Mouse (Mus musculus): ENCODE results near the gene Ly6g6e. TPM values are rescaled to one million over a fixed set of nuclear protein-coding genes. Genes with fewer than 3 reads are reported as not detected.

The Ly6g6e gene
- polyA plus RNA-seq, 1 experiment from 2014 or later = 1.00 TPM

GRCm38 (mm10) chr17:35102299-35102698 lies 25.6 kb downstream of the Ly6g6e start:
- H3K4me3 ChIP-seq = peak overlapping the region; percentile 5; the same call in 1 of the 2 replicates
- H3K27me3 ChIP-seq (replicated peaks; ENCODE audit: low read depth, poor library complexity, severe bottlenecking) = no peaks in the 10 kb centered on the region
- H3K4me1 ChIP-seq = peaks cover 13% of the 10 kb centered on the region
- peaks cover 69% of the 10 kb centered on the region for H3K36me3 ChIP-seq (replicated peaks)
- no peak for DNase-seq (ENCODE audit: low spot score)
- WGBS = 76% methylated on average over 8 of the region's 8 CpGs
- no peaks in the 10 kb centered on the region for H3K9me3 ChIP-seq
- no peak overlapping the region for H3K27ac ChIP-seq (replicated peaks)

GRCm38 (mm10) chr17:35103221-35103690 lies 26.6 kb downstream of the Ly6g6e start:
- peaks cover 61% of the 10 kb centered on the region for H3K36me3 ChIP-seq (replicated peaks)
- H3K27me3 ChIP-seq (replicated peaks; ENCODE audit: low read depth, poor library complexity, severe bottlenecking) = no peaks in the 10 kb centered on the region
- H3K9me3 ChIP-seq = no peaks in the 10 kb centered on the region
- H3K27ac ChIP-seq (replicated peaks) = no peak overlapping the region
- WGBS = 74% methylated on average over 6 of the region's 6 CpGs
- DNase-seq (ENCODE audit: low spot score) = no peak
- H3K4me1 ChIP-seq = peaks cover 13% of the 10 kb centered on the region
- H3K4me3 ChIP-seq = no peak overlapping the region; the same call in 1 of the 2 replicates

GRCm38 (mm10) chr17:35104079-35104478 lies 27.4 kb downstream of the Ly6g6e start:
- Histone ChIP-seq H3K9me3 (no peaks in the 10 kb centered on the region), H3K27ac (replicated peaks) (no peak overlapping the region), H3K4me3 (no peak overlapping the region; the same call in 1 of the 2 replicates), H3K27me3 (replicated peaks; ENCODE audit: low read depth, poor library complexity, severe bottlenecking) (no peaks in the 10 kb centered on the region), H3K36me3 (replicated peaks) (peaks cover 52% of the 10 kb centered on the region), H3K4me1 (peaks cover 13% of the 10 kb centered on the region)
- DNase-seq (ENCODE audit: low spot score) = no peak
- 91% methylated on average over 7 of the region's 7 CpGs for WGBS

- no peaks in the 10 kb centered on the region for H3K9me3 ChIP-seq
- 87% methylated on average over 6 of the region's 6 CpGs for WGBS
- no peak for DNase-seq (ENCODE audit: low spot score)
- H3K36me3 ChIP-seq (replicated peaks) = peaks cover 46% of the 10 kb centered on the region
- H3K27me3 ChIP-seq (replicated peaks; ENCODE audit: low read depth, poor library complexity, severe bottlenecking) = no peaks in the 10 kb centered on the region
- H3K4me3 ChIP-seq = no peak overlapping the region
- H3K4me1 ChIP-seq = peaks cover 13% of the 10 kb centered on the region
- H3K27ac ChIP-seq (replicated peaks) = no peak overlapping the region
Measured at GRCm38 (mm10) chr17:35104754-35105153, 28.1 kb downstream of the Ly6g6e start.

GRCm38 (mm10) chr17:35105740-35106389 lies 29.2 kb downstream of the Ly6g6e start:
- Histone ChIP-seq H3K27me3 (replicated peaks; ENCODE audit: low read depth, poor library complexity, severe bottlenecking) (no peaks in the 10 kb centered on the region), H3K27ac (replicated peaks) (peak overlapping the region; percentile 74), H3K9me3 (no peaks in the 10 kb centered on the region), H3K36me3 (replicated peaks) (peaks cover 35% of the 10 kb centered on the region), H3K4me1 (peaks cover 13% of the 10 kb centered on the region), H3K4me3 (peak overlapping the region; percentile 43)
- DNase-seq (ENCODE audit: low spot score) = peak; percentile 49
- WGBS = 26% methylated on average over 13 of the region's 13 CpGs

GRCm38 (mm10) chr17:35106522-35106921 lies 29.8 kb downstream of the Ly6g6e start:
- H3K36me3 ChIP-seq (replicated peaks) = peaks cover 28% of the 10 kb centered on the region
- H3K4me1 ChIP-seq = peaks cover 13% of the 10 kb centered on the region
- H3K27ac ChIP-seq (replicated peaks) = peak overlapping the region; percentile 74
- 70% methylated on average over 3 of the region's 3 CpGs for whole genome bisulfite sequencing
- H3K4me3 ChIP-seq = no peak overlapping the region; the same call in 1 of the 2 replicates
- no peaks in the 10 kb centered on the region for H3K27me3 ChIP-seq (replicated peaks; ENCODE audit: low read depth, poor library complexity, severe bottlenecking)
- no peak for DNase-seq (ENCODE audit: low spot score)
- H3K9me3 ChIP-seq = no peaks in the 10 kb centered on the region

GRCm38 (mm10) chr17:35108097-35108496 lies 31.4 kb downstream of the Ly6g6e start, which contains the start of gene Ly6g5c:
Gene Ly6g5c (plus strand): TSS chr17:35108279.
- no peaks in the 10 kb centered on the region for H3K9me3 ChIP-seq
- peaks cover 13% of the 10 kb centered on the region for H3K4me1 ChIP-seq
- peaks cover 12% of the 10 kb centered on the region for H3K36me3 ChIP-seq (replicated peaks)
- no peak for DNase-seq (ENCODE audit: low spot score)
- no peak within 1 kb of the TSS for H3K4me3 ChIP-seq
- H3K27ac ChIP-seq (replicated peaks) = no peak within 1 kb of the TSS
- WGBS = 85% methylated on average over 6 of the region's 6 CpGs
- no peaks in the 10 kb centered on the region for H3K27me3 ChIP-seq (replicated peaks; ENCODE audit: low read depth, poor library complexity, severe bottlenecking)

- DNase-seq (ENCODE audit: low spot score) = no peak
- Histone ChIP-seq H3K27ac (replicated peaks) (no peak overlapping the region), H3K27me3 (replicated peaks; ENCODE audit: low read depth, poor library complexity, severe bottlenecking) (no peaks in the 10 kb centered on the region), H3K36me3 (replicated peaks) (peaks cover 29% of the 10 kb centered on the region), H3K4me1 (no peaks in the 10 kb centered on the region), H3K9me3 (no peaks in the 10 kb centered on the region), H3K4me3 (peak overlapping the region; percentile 11; the same call in 1 of the 2 replicates)
- WGBS = 81% methylated on average over 9 of the region's 9 CpGs
Measured at GRCm38 (mm10) chr17:35111774-35112173, 35.1 kb downstream of the Ly6g6e start.

GRCm38 (mm10) chr17:35115046-35116019 lies 38.6 kb downstream of the Ly6g6e start, which contains the start of gene Ly6g5b:
Gene Ly6g5b (minus strand): TSS chr17:35115428.
- H3K36me3 ChIP-seq (replicated peaks) = peaks cover 59% of the 10 kb centered on the region
- H3K27me3 ChIP-seq (replicated peaks; ENCODE audit: low read depth, poor library complexity, severe bottlenecking) = no peaks in the 10 kb centered on the region
- WGBS = 86% methylated on average over 8 of the region's 8 CpGs
- H3K4me1 ChIP-seq = peaks cover 6% of the 10 kb centered on the region
- no peaks in the 10 kb centered on the region for H3K9me3 ChIP-seq
- no peak within 1 kb of the TSS for H3K27ac ChIP-seq (replicated peaks)
- peak; percentile 23 for DNase-seq (ENCODE audit: low spot score)
- H3K4me3 ChIP-seq = peak within 1 kb of the TSS; percentile 11; the same call in 1 of the 2 replicates

- Histone ChIP-seq H3K27ac (replicated peaks) (peak overlapping the region; percentile 90), H3K9me3 (no peaks in the 10 kb centered on the region), H3K27me3 (replicated peaks; ENCODE audit: low read depth, poor library complexity, severe bottlenecking) (no peaks in the 10 kb centered on the region), H3K4me1 (peaks cover 28% of the 10 kb centered on the region), H3K36me3 (replicated peaks) (peaks cover 60% of the 10 kb centered on the region), H3K4me3 (peak overlapping the region; percentile 98)
- under 1% methylated on average over 33 of the region's 33 CpGs for WGBS
- no peak for DNase-seq (ENCODE audit: low spot score)
Measured at GRCm38 (mm10) chr17:35120745-35121142, 44.0 kb downstream of the Ly6g6e start.

GRCm38 (mm10) chr17:35121143-35121799 lies 44.6 kb downstream of the Ly6g6e start, which contains the start of gene Gpank1:
Gene Gpank1 (plus strand): TSS chr17:35121455.
- peak within 1 kb of the TSS; percentile 98 for H3K4me3 ChIP-seq
- DNase-seq (ENCODE audit: low spot score) = peak; percentile 99
- H3K4me1 ChIP-seq = peaks cover 33% of the 10 kb centered on the region

GRCm38 (mm10) chr17:35121871-35122303 lies 45.2 kb downstream of the Ly6g6e start, which contains the start of gene Csnk2b:
Gene Csnk2b (minus strand): TSS chr17:35122053.
- Histone ChIP-seq H3K4me1 (peaks cover 39% of the 10 kb centered on the region), H3K27me3 (replicated peaks; ENCODE audit: low read depth, poor library complexity, severe bottlenecking) (no peaks in the 10 kb centered on the region), H3K9me3 (no peaks in the 10 kb centered on the region), H3K36me3 (replicated peaks) (peaks cover 50% of the 10 kb centered on the region), H3K4me3 (peak within 1 kb of the TSS; percentile 98), H3K27ac (replicated peaks) (peak within 1 kb of the TSS; percentile 90)
- peak; percentile 66 for DNase-seq (ENCODE audit: low spot score)
- WGBS = under 1% methylated on average over 19 of the region's 19 CpGs

More at GRCm38 (mm10) chr17:35121143-35121799, 44.6 kb downstream of the Ly6g6e start, which contains the start of gene Gpank1:
- Histone ChIP-seq H3K36me3 (replicated peaks) (peaks cover 54% of the 10 kb centered on the region), H3K27me3 (replicated peaks; ENCODE audit: low read depth, poor library complexity, severe bottlenecking) (no peaks in the 10 kb centered on the region), H3K27ac (replicated peaks) (peak within 1 kb of the TSS; percentile 90), H3K9me3 (no peaks in the 10 kb centered on the region)
- WGBS = under 1% methylated on average over 50 of the region's 50 CpGs
